Mouse (Mus musculus) hindbrain, embryonic 13.5 days (tissue): Measurements from ENCODE around the gene Nrxn1. TPM values are rescaled to one million over a fixed set of nuclear protein-coding genes. Genes with fewer than 3 reads are reported as not detected.

ENCODE experiments used
- ATAC-seq: fragments of 200-750 bp; cut with Nextera tagmentation; 2 replicates; pipeline ENCODE4 v1.8.0; 2017; ENCODE audit warnings: moderate TSS enrichment; ENCODE audit not compliant: low FRiP score
- H3K27ac ChIP-seq: fragments of 300-500 bp; sonication (generic); 2 replicates; pipeline ENCODE4 v1.5.1; 2015; ENCODE audit warnings: inconsistent platforms, mild to moderate bottlenecking, moderate library complexity
- H3K27me3 ChIP-seq: fragments of 300-500 bp; sonication (generic); 2 replicates; pipeline ENCODE4 v1.6.1; 2015; ENCODE audit warnings: mild to moderate bottlenecking, inconsistent platforms
- H3K36me3 ChIP-seq: fragments of 300-500 bp; sonication (generic); 2 replicates; pipeline ENCODE4 v1.6.1; 2015; ENCODE audit warnings: mild to moderate bottlenecking, inconsistent platforms
- H3K4me1 ChIP-seq: fragments of 300-500 bp; sonication (generic); replicated peaks from 2 replicates; pipeline ENCODE4 v1.6.1; 2015; ENCODE audit warnings: inconsistent platforms
- H3K4me2 ChIP-seq: fragments of 300-500 bp; sonication (generic); 2 replicates; pipeline ENCODE4 v1.6.1; 2015; ENCODE audit warnings: inconsistent platforms, mild to moderate bottlenecking, moderate library complexity
- H3K4me3 ChIP-seq: fragments of 300-500 bp; sonication (generic); 2 replicates; pipeline ENCODE4 v1.5.1; 2015; ENCODE audit warnings: mild to moderate bottlenecking, inconsistent platforms
- H3K9ac ChIP-seq: fragments of 300-500 bp; sonication (generic); 2 replicates; pipeline ENCODE4 v1.6.1; 2015; ENCODE audit warnings: mild to moderate bottlenecking, inconsistent platforms
- H3K9me3 ChIP-seq: fragments of 300-500 bp; sonication (generic); 2 replicates; pipeline ENCODE4 v1.6.1; 2016; ENCODE audit warnings: inconsistent platforms
- WGBS: fragments of 180-500 bp; shearing (Covaris S2); methylation state at CpG from one replicate; pipeline ENCODE4 v1.1.7; 2015; 5-methylcytosine and 5-hydroxymethylcytosine counted together
- microRNA-seq: library from miRNA; unstranded; fragments of <30 nt; microRNA quantifications from one replicate; pipeline ENCODE4, GENCODE M21; 2016
- polyA plus RNA-seq: library from polyadenylated mRNA; unstranded; fragments of >200 nt; fragmentation: Nextera tagmentation; extraction: Ambion mirVana; gene quantifications from 2 replicates; pipeline ENCODE4 v1.2.1, GENCODE M21; 2015

Gene Nrxn1
- polyA plus RNA-seq, 1 experiment from 2014 or later, result 143 TPM

DNA sequence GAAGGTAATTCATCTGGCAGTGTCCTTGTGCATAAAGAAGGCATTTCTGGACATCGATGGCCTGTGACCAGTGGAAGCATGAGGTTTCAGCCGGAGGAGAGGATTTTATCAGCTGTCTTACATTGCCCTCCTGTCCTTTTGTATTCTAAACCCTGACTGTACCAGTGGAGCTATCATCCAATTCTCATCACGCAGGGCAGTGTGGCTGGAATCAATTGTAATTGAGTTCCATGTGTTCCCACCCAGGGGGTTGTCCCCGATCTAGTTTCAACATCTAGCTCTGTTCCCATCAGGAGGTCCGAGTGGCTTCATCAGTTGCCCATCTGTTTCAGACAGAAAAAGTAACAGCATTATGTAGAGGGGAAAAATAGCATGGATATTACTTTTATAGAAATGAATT, 1038.6 kb downstream of the Nrxn1 start:
- 0 out of 2 replicates have a peak overlapping the region, but pooled peaks have one; percentile 45 for H3K27ac ChIP-seq
- 20% methylated on average over 5 of the region's 5 CpGs for WGBS
- peak; percentile 76 for ATAC-seq
- no peaks in the 10 kb centered on the region for H3K36me3 ChIP-seq
- H3K9ac ChIP-seq, result no peak overlapping the region
- H3K4me1 ChIP-seq, result peaks cover 8% of the 10 kb centered on the region
- H3K27me3 ChIP-seq, result no peaks in the 10 kb centered on the region
- H3K4me3 ChIP-seq, result no peak overlapping the region
- no peaks in the 10 kb centered on the region for H3K9me3 ChIP-seq
- H3K4me2 ChIP-seq, result no peak overlapping the region

DNA sequence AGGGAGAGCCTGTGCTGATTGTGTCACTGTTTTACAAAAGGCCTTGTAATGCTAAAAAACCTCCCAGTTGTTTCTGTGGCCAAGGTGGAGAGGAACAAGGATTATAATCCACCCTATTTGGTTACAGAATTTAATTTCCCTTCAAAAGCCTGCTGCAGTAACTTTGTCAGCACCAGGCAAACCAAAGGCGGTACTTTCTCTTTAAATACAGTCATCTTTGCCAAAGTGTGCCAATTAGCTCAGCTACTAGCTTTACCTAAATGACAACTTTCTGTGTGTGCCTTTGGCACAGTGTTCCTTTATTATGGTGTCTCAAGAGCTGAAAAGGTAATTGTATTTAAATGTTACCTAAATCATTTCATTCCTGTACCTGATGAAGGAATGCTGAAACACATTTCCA, 1053.6 kb downstream of the Nrxn1 start:
- Histone ChIP-seq H3K9me3 (no peaks in the 10 kb centered on the region), H3K4me2 (no peak overlapping the region), H3K27ac (no peak overlapping the region), H3K4me1 (no peaks in the 10 kb centered on the region), H3K36me3 (0 out of 2 replicates have a peak, but pooled peaks cover 3% of the 10 kb centered on the region), H3K9ac (no peak overlapping the region), H3K4me3 (no peak overlapping the region), H3K27me3 (no peaks in the 10 kb centered on the region)
- WGBS, result 53% methylated on average over 1 of the region's 1 CpGs
- no peak for ATAC-seq

DNA sequence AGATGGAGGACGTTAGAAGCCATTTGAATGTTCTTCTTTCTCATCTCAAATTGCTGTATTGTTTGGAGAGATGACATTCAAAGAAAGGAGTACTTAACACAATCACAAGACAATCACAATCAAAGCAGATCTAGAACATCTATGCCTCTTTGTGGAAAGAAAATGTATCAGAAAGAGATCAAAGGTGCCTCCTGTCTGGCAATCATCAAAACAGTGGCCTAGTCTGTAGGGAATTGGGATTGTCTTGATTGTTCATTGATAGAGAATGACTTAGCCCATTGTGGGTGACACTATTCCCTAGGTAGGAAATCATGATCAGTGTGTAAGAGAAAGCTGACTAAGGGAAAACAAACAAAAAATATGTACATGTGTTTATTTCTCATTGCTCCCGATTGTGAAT, 1060.5 kb downstream of the Nrxn1 start:
- no peaks in the 10 kb centered on the region for H3K4me1 ChIP-seq
- no peak overlapping the region for H3K4me3 ChIP-seq
- no peak overlapping the region for H3K27ac ChIP-seq
- H3K27me3 ChIP-seq, result no peaks in the 10 kb centered on the region
- ATAC-seq, result no peak
- no peaks in the 10 kb centered on the region for H3K9me3 ChIP-seq
- 0 out of 2 replicates have a peak, but pooled peaks cover 3% of the 10 kb centered on the region for H3K36me3 ChIP-seq
- no peak overlapping the region for H3K9ac ChIP-seq
- 74% methylated on average over 2 of the region's 2 CpGs for WGBS
- H3K4me2 ChIP-seq, result no peak overlapping the region

DNA sequence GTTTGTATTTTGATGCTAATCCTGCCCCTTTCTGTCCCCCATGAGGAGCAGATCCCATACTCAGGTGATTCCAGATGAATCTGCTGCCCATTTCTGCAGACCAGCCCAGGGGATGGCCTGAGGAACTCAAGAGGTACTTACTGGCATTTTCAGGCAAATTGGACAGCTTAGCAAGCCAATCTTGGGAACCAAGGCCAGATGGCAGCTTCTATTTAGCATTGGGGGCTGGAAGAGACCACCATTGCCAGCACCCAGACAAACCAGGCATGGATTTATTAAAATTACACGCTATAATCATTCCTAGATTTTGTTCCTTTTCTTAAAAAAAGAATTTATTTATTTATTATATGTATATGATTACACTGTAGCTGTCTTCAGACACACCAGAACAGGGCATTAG, 1076.2 kb downstream of the Nrxn1 start:
- ATAC-seq, result no peak
- WGBS, result 81% methylated on average over 1 of the region's 1 CpGs
- Histone ChIP-seq H3K27ac (no peak overlapping the region), H3K9ac (no peak overlapping the region), H3K9me3 (peaks cover 13% of the 10 kb centered on the region), H3K36me3 (no peaks in the 10 kb centered on the region), H3K4me1 (no peaks in the 10 kb centered on the region), H3K4me2 (no peak overlapping the region), H3K27me3 (no peaks in the 10 kb centered on the region), H3K4me3 (no peak overlapping the region)

DNA sequence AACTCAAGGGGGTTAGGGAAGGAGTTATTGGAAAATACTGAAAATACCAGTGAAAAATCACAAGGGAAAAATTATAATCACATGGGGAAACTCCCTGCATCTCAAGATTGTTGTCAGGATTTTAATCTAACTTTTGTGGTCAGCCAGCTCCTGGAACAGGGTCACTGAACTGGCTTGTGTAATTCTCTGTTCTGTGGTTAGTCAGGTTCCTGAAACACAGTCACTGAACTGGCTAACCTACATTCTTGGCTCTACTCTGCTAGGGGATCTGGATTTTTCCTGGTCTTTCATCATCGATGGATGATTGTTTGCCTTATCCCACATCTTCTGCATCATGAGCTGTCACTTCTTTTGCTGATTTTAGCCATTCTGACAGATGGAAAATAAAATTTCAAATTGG, 1081.1 kb downstream of the Nrxn1 start:
- WGBS, result 97% methylated on average over 1 of the region's 1 CpGs
- no peak overlapping the region for H3K27ac ChIP-seq
- no peak for ATAC-seq

DNA sequence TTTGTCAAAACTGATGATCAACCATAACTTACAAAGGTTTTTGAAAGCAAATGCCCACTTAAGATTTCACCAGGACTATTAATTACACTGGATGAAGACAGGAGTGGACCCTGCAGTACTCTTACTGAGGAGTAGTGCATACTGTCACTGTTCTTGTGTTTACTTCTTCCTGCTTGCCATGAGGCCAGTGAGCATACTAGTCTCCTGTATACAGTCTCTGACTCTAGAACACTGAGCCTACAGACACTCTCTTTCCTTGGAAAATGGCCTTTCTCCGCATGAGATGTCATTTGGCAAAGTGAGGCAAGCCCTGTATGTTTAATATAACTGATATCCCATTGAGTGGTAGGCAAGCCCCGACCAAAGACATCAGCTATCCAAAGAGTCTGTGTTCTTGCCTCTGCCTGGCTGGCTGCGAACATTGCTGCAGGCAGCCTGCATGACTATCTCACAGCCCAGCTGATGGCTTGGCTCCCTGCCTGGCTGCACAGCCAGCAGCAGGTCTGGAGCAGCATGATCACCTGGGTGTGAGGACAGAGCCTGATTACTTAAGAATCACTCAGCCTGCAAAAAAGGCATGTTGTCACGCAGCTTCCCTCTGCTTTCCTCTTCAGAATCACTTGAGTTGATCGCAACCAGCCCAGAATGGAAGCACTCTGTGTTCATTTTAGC, 1085.3 kb downstream of the Nrxn1 start:
- Histone ChIP-seq H3K9ac (no peak overlapping the region), H3K4me3 (no peak overlapping the region), H3K9me3 (peaks cover 4% of the 10 kb centered on the region; the same call in 1 of the 2 replicates), H3K27ac (no peak overlapping the region), H3K36me3 (no peaks in the 10 kb centered on the region), H3K27me3 (no peaks in the 10 kb centered on the region), H3K4me2 (no peak overlapping the region), H3K4me1 (peaks cover 8% of the 10 kb centered on the region; the same call in 1 of the 2 replicates)
- 51% methylated on average over 5 of the region's 5 CpGs for WGBS
- peak; percentile 75 for ATAC-seq

More for the DNA sequence above, 1081.1 kb downstream of the Nrxn1 start:
- Histone ChIP-seq H3K36me3 (no peaks in the 10 kb centered on the region), H3K4me1 (peaks cover 8% of the 10 kb centered on the region; the same call in 1 of the 2 replicates), H3K9me3 (peaks cover 14% of the 10 kb centered on the region), H3K27me3 (no peaks in the 10 kb centered on the region), H3K4me2 (no peak overlapping the region), H3K4me3 (no peak overlapping the region), H3K9ac (no peak overlapping the region)

DNA sequence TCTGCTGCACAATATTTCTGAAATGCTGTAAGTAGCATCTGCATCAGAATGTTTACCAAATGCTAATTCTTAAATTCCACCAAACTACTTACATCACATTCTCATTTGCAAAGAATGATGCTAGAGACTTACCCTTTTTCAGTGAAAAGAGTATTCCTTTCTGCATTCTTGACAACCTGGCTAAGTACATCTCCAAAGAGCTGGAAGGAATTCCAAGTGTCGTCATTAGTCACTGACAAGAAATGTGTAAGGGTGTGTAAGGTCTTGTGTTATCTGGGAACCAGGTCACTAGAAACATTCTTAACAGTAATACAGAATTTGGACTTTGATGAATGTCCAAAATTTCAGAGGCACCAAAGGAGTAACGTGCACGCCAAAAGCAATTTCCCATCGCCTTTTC, 1102.2 kb downstream of the Nrxn1 start:
- 69% methylated on average over 4 of the region's 4 CpGs for WGBS

More for the DNA sequence above, 1102.2 kb downstream of the Nrxn1 start:
- Histone ChIP-seq H3K27me3 (no peaks in the 10 kb centered on the region), H3K4me2 (no peak overlapping the region), H3K27ac (no peak overlapping the region), H3K9ac (no peak overlapping the region), H3K36me3 (no peaks in the 10 kb centered on the region), H3K4me3 (no peak overlapping the region), H3K9me3 (no peaks in the 10 kb centered on the region), H3K4me1 (no peaks in the 10 kb centered on the region)
- ATAC-seq, result no peak

Small RNA genes lying within 50 kb of the gene (microRNA-seq; reads per million reads assigned to microRNA genes)
- gene Gm24510 (not detected), gene Gm27475 (not detected), gene Gm47307 (not detected)
